Mouse (Mus musculus): ENCODE results near the gene Mpnd.

Mpnd gene

DNA sequence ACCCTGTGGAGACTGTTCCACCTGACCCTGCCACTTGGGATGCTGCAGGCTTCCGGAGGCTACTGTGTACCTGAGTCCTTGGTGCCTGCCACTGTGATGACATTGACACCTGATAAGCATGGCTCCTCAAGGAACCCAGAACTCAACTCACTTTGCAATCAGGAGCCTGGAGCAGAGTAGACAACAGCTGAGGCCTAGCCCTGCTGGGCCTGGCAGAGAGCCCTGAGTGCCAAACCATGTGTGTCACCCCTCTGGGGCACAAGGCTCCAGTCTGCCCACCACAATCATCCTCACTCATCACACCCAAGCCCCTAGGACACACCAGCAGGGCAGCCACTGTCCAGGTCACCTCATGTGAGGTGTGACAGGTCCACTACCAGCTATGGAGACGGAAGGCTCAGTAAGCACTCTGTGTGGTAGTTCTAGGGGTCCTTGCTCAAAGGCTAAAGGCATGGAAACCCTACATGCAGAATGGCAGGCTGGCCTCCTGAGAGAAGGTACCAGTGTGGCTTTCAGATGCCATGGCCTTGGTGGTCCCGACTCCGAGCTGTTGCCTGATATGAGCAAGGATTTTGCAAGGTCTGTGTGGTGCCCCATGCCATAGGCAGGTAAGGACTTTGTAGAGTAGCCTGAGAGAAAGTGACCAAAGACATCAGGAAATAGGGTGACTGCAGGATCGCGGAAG lies 15.0 kb downstream of the Mpnd start:
- DNase-seq (ENCODE audit: low spot score in 2 of 2) = no peak

DNA sequence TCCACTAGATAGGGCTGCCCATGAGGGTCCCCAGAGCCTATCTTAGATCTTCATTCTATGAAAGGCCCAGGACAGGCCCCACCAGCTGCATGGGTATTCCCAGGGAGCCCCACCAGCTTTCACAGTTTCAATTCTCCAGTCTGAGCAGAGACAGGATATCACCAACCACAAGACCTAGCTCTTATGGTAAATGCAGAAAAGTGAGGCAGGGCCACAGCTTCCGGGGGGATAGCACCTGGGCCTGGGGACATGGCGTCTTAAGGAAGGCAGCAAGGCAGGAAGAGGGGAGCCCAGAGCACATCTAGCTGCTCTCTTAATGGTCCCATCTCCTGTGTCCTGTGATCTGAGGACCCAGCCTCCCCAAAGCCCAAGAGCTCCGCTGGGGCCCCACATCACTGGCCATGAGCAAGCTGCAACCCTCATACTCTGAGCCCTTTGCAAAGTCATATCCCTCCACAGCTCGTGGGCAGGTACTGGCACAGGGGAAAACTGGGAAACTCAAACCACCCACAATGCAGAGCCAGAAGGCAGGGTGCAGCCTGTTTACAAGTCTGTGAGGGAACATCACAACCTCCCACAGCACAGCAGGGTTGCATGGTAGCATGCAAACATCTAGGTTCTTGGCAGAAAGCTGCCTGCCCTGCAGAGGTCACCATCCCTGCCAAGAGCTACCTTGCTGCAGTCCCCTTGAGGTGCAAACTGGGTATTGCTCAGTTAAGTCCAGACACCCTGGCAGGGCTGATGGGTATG lies 15.8 kb downstream of the Mpnd start:
- DNase-seq (ENCODE audit: low spot score in 2 of 2) = no peak

DNA sequence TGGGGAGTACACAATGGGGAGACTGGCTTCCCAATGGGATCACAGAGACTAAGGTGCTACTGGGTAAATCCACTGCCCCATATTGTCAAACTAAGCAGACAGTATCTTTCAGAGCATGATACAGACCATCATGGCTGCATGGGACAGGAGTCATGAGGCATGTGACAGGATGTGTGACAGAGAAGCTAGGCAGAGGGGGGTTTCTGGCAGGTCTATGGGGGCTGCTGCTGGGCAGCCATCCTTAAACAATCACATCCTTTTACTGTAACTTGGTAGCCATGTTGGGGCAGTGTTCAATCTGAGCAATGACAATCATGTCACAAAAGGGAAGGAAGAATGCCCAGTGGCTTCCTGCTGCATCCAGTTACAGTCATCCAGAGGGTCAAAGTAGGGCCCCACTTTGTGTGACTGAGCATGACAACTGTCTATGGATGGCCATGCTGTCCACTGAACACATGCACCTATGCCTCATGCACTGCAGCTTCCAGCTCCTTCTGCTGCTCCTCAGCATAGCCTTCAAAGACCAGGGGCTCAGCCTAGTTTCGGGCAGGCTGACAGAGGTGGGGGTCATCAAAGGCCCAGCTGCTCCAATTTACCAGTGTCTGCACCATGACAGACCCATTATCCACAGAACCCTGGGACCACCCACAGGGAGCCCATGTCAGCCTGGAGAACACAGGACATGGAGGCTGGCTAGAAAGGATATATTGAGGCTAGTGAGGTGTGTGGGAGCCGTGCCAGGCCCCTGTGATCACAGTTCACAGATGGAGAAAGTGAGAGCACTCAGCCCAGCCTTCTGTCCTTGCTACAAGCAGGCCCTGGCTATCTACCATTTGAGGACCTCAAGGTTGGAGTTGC lies 16.8 kb downstream of the Mpnd start:
- no peak for DNase-seq (ENCODE audit: low spot score in 2 of 2)

DNA sequence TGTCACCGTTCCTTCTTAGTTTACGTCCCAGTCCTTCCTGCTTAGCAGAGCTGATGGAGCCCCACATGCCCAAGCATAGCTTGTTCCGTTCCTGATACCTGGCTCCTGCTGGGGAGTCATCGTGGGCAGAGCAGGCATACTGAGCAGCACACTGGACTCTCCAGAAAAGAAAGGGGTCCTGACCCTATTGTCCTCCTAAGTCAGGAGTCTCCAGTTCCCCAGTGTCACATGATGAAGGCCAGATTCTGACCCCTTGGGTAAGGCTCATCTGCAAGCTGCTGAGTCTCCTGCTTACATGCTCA lies 17.4 kb downstream of the Mpnd start:
- no peak for DNase-seq (ENCODE audit: low spot score in 2 of 2)

DNA sequence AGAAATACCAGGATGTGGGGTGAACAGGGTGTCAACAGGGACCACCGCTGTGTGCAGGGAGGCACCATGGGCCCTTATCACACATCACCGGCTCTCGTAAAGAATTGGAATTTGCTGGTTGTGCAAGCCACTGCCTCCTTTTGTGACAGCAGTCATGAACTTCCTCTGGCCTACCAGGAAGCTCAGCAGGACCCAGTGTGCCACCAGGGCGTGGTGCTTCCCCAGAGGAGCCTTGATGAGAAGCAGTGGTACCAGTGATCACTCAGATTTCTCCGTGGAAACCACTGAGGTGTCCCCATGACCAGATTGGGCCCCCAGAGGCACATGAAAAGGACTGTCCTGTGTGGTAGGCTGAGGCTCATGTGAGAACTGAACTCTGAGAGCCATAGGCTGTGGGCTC lies 17.9 kb downstream of the Mpnd start:
- DNase-seq (ENCODE audit: low spot score in 2 of 2) = no peak

DNA sequence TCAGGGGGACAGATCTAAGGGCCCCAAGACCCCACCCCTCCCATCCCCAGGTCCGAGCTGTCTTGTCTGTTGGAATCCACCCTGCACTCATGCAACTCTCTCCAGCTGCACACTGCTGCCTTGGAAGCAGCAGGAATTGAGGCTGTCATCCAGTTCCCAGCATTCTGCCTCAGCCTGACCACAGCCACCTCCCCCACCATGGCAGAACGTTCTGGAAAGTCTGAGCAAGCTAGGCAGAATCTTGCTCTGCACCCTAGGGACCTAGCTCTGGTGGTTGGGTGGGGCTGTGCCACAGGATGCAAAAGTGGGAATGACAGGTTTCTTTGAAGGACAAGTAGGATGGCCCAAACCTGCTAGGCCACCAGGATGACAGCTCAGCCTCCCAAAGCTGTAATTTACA lies 19.0 kb downstream of the Mpnd start:
- DNase-seq (ENCODE audit: low spot score in 2 of 2) = no peak

DNA sequence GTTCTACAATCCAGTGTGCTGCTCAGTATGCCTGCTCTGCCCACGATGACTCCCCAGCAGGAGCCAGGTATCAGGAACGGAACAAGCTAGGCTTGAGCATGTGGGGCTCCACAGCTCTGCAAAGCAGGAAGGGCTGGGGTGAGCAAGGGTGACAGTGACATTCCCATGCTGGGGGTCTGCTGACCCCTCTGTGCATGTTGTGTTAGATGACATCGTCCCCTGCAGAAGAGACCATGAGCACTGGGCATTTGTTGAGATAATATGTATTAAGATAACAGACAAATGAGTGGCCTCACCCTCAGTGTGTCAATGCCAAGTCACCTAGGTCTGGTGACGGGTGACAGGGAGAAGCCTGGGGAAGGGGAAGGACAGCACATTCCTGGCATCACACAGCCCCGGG lies 19.4 kb downstream of the Mpnd start:
- DNase-seq (ENCODE audit: low spot score in 2 of 2) = no peak

DNA sequence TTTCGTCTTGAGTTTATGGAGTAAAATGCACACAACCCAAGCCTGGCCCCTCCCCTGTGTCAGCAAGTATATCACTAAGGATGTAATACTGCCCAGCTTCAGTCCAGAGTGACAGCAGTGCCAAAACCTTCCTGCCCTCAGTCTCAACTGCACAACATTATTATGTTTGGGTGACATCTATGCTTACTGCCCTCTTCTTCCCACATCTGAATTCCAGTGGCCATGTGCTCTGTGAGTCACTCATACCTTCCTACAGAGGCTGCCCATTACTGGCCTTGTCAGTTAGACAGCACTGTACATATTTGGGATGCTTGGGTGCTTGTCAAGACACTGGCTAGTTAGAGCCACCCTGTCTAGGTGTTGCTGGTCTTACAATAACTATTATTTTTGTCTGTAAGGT lies 20.8 kb downstream of the Mpnd start:
- DNase-seq (ENCODE audit: low spot score in 2 of 2) = no peak

DNA sequence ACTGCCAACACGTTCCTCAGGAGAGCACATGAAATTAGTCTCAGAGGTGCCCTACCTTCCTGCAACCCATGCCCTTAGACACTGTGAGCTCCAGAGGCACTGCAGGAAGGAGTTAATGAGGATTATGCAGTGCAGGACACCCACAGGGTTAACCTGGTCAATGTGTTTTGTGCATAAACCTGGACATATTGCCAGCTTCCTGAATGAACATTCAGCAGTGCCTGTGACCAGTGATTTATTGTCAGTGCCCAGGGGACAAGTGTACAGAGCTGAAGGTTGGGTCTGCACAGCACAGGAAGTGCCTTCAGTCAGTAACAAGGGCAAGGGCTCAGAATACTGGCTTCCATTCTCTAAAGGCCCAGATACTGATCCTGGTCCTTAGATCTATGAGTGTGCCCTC lies 21.4 kb downstream of the Mpnd start:
- DNase-seq (ENCODE audit: low spot score in 2 of 2) = no peak

DNA sequence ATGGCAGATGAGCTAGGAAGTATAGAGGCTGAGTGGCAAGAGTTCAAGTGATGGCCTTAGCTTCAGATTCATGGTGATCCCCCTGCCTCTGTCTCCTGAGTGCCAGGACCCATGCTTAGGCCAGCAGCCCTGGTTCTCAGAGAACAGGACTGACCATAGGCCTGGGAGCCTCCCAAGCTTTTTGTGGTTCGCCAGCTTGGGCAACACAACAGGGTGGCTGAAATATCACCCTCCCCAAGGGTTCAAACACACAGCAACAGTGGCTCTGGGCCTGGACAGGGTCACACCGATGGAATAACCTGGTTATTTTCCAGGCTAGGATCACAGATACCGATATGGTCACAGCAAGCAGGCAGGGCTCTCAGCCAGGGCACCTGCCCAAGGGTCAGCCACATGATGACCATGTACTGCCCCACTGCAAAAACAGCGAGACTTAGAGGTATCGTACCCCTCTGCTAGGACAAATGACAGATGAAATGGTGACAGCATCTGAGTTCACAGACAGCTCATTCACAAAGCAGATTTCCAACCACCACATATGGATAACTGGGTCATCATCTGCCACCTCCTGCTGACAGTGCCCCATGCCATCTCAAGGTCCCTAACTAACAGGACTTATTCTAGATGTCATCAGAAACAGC lies 22.4 kb downstream of the Mpnd start:
- DNase-seq (ENCODE audit: low spot score in 2 of 2) = no peak

DNA sequence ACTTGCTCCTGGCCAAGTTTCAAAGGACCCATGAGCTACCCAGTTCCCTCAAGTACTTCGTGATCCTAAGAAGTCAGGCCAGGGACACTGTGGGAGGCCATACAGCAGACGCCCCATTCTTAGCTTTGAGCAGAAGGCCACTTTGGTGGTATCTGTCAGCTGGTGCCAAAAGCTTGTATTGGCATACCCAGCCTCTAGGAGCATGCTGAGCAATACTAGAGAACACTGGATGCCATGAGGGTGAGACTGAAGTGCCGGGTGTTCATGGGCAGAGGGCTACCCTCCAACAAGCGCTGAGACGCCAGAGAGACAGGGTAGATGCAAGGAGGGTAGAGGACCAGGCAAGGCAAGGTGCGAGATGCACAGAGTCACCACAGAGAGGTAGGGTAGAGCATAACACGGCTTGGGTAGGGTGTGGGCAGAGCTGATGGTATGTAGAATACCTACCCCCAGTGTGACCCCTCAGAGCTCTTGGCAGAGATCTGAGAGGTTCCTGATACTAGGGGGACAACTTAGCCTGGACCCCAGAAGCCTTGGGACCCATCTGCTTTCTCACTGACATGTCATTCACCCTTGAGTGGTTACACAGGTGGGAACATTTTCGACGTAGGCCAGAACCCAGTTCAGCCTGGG lies 24.8 kb downstream of the Mpnd start:
- no peak for DNase-seq (ENCODE audit: low spot score in 2 of 2)

DNA sequence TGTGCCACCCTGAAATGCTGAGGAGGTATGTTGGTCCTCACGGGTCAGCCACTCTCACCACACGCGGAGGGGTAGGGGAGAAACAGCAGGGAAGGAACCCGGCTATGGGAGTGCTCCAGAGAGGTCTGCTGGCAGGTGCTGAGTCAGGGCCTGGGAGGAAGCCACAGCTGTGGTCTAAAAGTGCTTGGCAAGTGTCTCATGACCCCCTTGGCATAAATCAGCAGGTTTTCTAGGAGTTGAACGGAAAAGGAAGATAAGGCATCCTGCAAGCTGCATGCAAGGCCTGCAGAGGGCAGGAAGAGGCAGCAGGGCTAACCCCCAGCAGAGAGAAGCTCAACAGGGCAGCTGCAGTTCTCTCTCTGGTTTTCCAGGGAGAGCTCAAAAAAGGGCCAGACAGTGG lies 25.4 kb downstream of the Mpnd start:
- DNase-seq (ENCODE audit: low spot score in 2 of 2) = no peak

DNA sequence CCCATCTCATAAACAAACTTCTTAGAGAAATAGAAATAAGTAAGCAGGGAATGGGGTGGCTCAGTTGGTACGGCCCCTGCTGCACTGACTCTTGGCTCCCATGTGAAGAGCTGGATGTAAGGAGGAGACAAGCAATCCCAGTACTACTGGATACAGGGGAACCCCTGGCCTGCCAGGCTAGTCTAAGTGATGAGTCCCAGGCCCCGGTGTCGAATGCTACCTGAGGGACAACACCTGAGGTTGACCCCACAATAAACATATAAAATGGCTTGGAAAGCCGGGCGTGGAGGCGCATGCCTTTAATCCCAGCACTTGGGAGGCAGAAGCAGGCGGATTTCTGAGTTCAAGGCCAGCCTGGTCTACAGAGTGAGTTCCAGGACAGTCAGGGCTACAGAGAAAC lies 25.9 kb downstream of the Mpnd start:
- no peak for DNase-seq (ENCODE audit: low spot score in 2 of 2)

DNA sequence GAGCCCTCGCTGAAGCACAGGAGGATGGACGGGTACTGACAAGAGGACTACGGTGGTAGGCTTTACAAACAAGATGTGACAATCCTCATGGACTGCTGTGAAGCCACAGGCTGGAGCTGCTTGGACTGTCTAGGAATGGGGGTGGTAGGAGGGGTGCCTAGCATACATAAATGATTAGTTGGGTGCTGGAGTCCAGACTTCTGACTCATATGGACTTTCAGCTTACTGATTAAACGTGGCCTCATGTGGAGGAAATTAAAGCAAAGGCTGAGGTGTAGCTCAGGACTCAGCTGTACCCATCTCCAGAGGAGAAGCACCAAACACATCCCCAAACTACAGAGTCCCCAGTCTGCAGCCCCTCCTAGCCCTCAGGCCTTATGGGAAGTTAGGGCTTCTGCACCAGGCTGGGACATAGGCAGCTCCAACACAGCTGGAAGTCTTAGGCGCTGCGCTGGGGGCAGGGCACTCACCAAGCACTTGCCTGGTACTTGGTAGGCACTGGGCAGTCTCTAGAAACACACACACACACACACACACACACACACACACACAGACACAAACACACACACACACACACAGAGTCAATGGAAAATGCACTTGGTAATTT lies 26.7 kb downstream of the Mpnd start:
- DNase-seq (ENCODE audit: low spot score in 2 of 2) = no peak

DNA sequence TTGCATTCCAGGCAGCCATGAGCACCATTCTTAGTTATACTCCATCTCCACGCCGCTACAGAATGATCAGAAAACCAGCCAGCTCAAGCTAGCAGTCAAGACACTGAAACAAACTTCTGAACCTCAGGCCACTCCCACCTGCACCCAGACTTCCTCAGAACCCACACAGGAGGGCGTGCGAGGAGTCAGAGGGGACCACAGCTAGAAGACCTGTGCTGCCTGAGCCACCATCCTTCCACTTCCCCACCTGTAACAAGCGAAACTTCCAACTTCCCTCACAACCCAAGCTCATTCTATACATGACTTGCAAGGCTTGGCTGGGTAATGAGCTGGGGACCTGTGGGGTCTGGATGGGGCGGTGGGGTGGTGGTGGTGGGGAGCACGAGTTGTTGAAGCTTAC lies 27.3 kb downstream of the Mpnd start:
- DNase-seq (ENCODE audit: low spot score in 2 of 2) = no peak

DNA sequence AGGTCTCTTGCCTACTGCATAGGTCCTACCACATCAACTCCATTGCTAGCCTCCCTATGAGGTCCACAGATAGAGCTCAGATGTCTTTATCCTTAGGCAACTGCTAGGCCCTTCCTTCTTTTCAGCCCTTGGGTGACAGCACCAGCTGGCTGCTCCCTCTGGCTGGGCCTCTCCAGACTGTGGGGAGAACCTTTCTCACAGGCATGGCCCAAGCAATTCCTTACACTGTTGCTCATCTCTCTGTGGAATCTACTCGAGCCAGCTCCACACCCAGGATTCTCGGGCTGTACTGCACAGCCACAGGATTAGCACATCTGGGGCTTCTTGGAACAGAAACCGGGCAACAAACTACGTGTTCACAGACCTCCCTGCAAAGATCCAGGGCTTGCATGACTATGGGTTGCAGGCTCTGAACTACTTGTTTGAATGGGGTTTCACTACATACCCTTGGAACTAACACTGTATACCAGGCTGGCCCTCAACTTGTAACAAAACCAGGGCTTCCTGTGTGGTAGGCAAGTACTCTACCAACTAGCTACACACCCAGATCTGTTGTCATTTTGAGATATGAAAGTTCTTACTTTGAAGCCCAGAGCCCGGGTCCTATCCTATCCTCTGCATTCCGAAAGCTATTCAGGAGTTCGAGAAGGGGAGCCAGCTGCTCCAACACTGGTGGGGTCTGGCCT lies 28.7 kb downstream of the Mpnd start:
- DNase-seq (ENCODE audit: low spot score in 2 of 2) = no peak

DNA sequence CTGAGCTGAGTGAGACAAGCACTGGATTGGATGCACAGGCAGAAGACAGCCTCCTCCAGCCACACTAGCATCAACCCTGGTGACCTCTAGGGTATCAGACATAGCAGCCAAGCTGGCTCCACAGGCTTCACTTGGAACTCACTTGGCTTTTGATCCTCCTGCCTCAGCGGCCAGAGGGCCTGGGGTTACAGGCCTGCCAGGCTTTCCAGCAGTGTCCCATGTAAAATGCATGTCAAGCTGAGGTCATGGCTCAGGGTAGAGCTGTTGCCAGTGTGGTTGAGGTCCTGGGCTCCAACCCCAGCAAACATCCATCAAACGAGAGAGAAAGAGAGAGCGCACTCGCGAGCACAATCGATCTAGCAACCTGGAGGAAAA lies 29.2 kb downstream of the Mpnd start:
- DNase-seq (ENCODE audit: low spot score in 2 of 2) = no peak

DNA sequence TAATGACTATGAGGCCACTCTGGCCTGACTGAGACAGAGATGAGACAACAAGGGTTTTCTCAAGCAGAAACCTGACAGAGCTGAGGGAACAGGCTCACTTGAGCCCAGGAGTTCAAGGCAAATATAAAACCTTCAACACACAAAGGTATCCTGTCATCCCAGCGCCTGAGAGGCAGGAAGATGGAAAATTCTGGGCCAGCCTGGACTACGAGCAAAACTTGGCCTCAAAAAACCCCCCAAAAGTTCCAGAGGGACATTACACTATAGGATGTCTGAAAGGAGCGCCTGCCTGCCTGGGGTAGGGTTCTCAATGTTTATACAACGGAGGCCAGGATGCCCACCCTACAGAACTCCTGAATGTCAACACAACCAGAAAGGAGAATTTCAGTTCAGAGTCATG lies 29.7 kb downstream of the Mpnd start:
- DNase-seq (ENCODE audit: low spot score in 2 of 2) = no peak

DNA sequence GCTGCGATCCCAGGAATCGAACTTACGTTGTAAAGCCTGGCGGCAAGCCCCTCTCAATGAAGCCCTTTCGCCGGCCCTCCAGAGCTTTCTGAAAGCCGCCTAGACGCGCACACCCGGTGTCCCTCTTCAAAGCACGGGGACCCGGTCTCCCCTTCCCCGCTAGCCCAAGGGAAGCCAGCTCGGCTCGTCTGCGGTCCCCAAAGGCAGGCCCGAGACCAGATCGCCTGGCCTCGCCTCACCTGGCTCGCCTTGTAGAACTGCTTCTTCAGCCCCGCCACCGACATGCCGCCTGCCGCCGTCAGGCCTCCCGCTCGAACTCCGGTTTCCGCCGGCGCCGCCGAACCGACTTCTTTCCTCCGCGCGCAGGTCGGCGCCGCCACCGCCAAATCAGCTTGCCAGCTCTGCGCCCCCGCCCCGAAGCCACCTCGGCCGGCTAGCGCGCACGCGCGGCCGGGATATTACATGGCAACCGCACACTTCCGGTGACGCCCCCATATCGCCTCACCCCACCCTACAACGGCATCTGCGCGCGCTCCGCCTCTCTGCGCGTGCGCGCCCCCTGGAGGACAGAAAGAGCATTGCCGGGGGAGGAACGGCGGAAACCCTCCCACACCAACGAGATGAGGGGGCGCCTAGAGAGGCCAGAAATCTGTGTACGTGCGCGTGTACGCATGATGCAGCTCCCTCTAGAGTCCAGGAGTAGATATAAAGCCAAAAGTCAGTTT lies 30.8 kb downstream of the Mpnd start, which contains the start of gene Sh3gl1:
Gene Sh3gl1, minus strand, starts transcription at position 460 of the 725 bp plus-strand sequence.
- DNase-seq (ENCODE audit: low spot score in 2 of 2) = peak; percentile 97 to 98

DNA sequence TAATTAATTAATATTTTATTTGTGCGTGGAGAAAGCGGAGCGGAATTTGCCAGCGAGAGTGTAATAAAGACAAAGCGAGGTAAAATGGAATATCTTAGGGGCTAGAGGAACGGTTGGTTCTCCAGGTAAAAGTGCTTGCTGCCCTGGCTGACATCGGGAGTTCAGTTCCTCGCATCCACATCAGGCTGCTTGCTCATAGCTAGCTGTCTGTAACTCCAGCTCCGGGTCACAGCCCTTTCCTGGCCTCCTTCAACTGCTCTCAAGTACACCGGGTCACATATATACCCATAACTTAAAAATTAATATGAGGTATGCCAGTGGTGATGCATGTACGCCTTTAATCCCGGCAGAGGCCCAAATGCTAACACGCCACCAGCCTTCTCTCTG lies 31.4 kb downstream of the Mpnd start:
- DNase-seq (ENCODE audit: low spot score in 2 of 2) = no peak

Data from urinary bladder, adult 18-20 months (tissue).